In the genomic region with DNA sequence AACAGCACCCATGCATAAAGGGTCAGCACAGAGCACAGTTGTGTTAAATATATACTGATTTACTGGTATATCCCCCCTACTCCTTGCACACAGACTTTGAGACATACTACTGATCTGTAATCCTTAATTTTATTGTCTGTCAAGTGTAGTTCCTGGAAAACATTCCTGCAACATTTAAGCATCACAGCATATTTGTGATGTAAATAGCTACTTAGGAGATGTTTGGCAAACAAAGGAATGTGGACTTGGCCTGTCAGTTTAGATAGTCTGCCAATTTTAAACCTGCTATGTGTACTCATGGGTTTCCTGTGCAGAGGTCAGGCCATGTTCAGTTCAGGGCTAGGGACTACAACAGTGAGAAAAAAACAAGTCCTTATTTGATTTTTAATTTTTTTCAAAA, we compare ENCODE assay signal across 18 mouse cellular contexts.
DNase-seq lines count a peak whose midpoint lies in the region; ATAC-seq lines count a peak whose summit lies in the region.
"Had no signal": no experiment of that assay in that cellular context is flagged by ENCODE, and none has a peak within 500 bp of the region (broad histone marks: within the 10 kb centered on the region; RNA-seq: fewer than 3 reads in every experiment).

No protein-coding gene starts in this region.

- no peak overlapping the region for H3K4me3 ChIP-seq in kidney, embryonic 15.5 days (replicated peaks)
- H3K4me3 ChIP-seq in kidney, embryonic 16.5 days (ENCODE audit: low read length): no peak overlapping the region
- H3K4me3 ChIP-seq in brown adipose tissue, adult 24 weeks (ENCODE audit: insufficient read depth, low read depth, low read length): no peak overlapping the region
- H3K4me3 ChIP-seq: embryonic facial prominence, embryonic 12.5 days; hindbrain, embryonic 12.5 days; limb, embryonic 12.5 days; midbrain, embryonic 13.5 days; neural tube, embryonic 12.5 days had no signal

- H3K36me3 ChIP-seq in kidney, embryonic 15.5 days: no peaks in the 10 kb centered on the region
- no peaks in the 10 kb centered on the region for H3K36me3 ChIP-seq in kidney, embryonic 16.5 days (ENCODE audit: insufficient read depth, low read length)
- H3K36me3 ChIP-seq: embryonic facial prominence, embryonic 12.5 days; hindbrain, embryonic 12.5 days; limb, embryonic 12.5 days; midbrain, embryonic 13.5 days; neural tube, embryonic 12.5 days had no signal

- H3K27ac ChIP-seq in kidney, embryonic 15.5 days: peak overlapping the region; percentile 45
- no peak overlapping the region; the same call in 1 of the 2 replicates for H3K27ac ChIP-seq in kidney, embryonic 16.5 days (ENCODE audit: low read length)
- peak overlapping the region; percentile 71 for H3K27ac ChIP-seq in brown adipose tissue, adult 24 weeks (replicated peaks; ENCODE audit: low read depth, low read length)
- H3K27ac ChIP-seq: embryonic facial prominence, embryonic 12.5 days; hindbrain, embryonic 12.5 days; midbrain, embryonic 13.5 days; neural tube, embryonic 12.5 days had no signal

- DNase-seq in lung, postnatal 36 days: peak; percentile 40
- no peak for DNase-seq in lung, adult 18-20 months
- no peak for DNase-seq in spleen, postnatal 14 days (ENCODE audit: low spot score in 2 of 2)
- DNase-seq: cerebellum, adult 8-10 months; forebrain, postnatal 0 days; layer of hippocampus, adult 9-11 months; right cerebral cortex, adult 18-20 months; thymus, postnatal 25 days had no signal

- H3K9ac ChIP-seq in kidney, embryonic 15.5 days: no peak overlapping the region
- no peak overlapping the region for H3K9ac ChIP-seq in kidney, embryonic 16.5 days (replicated peaks; ENCODE audit: low read length)
- H3K9ac ChIP-seq: embryonic facial prominence, embryonic 12.5 days; forebrain, postnatal 0 days; hindbrain, embryonic 12.5 days; limb, embryonic 12.5 days; midbrain, embryonic 13.5 days; neural tube, embryonic 12.5 days had no signal

- H3K4me2 ChIP-seq in kidney, embryonic 15.5 days: no peak overlapping the region
- no peak overlapping the region for H3K4me2 ChIP-seq in kidney, embryonic 16.5 days (replicated peaks; ENCODE audit: low read depth, low read length)
- H3K4me2 ChIP-seq: embryonic facial prominence, embryonic 12.5 days; heart, embryonic 11.5 days; hindbrain, embryonic 12.5 days; limb, embryonic 12.5 days; midbrain, embryonic 13.5 days; neural tube, embryonic 12.5 days had no signal

- no peaks in the 10 kb centered on the region for H3K9me3 ChIP-seq in kidney, embryonic 15.5 days (replicated peaks)
- no peaks in the 10 kb centered on the region for H3K9me3 ChIP-seq in kidney, embryonic 16.5 days (ENCODE audit: low read length)
- H3K9me3 ChIP-seq: hindbrain, embryonic 12.5 days; limb, embryonic 12.5 days; midbrain, embryonic 13.5 days; neural tube, embryonic 12.5 days had no signal

- no peaks in the 10 kb centered on the region for H3K27me3 ChIP-seq in kidney, embryonic 15.5 days
- no peaks in the 10 kb centered on the region for H3K27me3 ChIP-seq in kidney, embryonic 16.5 days (ENCODE audit: insufficient read depth, low read length)
- H3K27me3 ChIP-seq: embryonic facial prominence, embryonic 12.5 days; hindbrain, embryonic 12.5 days; limb, embryonic 12.5 days; midbrain, embryonic 13.5 days; neural tube, embryonic 12.5 days had no signal

- ATAC-seq in kidney, embryonic 15.5 days (replicated peaks; ENCODE audit: low FRiP score): no peak
- ATAC-seq in kidney, embryonic 16.5 days (ENCODE audit: low FRiP score, low TSS enrichment): no peak
- ATAC-seq in inflammation-experienced regulatory T-cells, adult 6 months: no peak
- ATAC-seq: forebrain, postnatal 0 days; midbrain, embryonic 13.5 days had no signal

- H3K4me1 ChIP-seq in kidney, embryonic 15.5 days: peaks cover 24% of the 10 kb centered on the region
- H3K4me1 ChIP-seq in kidney, embryonic 16.5 days (ENCODE audit: insufficient read depth, low read length): peaks cover 25% of the 10 kb centered on the region
- H3K4me1 ChIP-seq in brown adipose tissue, adult 24 weeks (ENCODE audit: control insufficient read depth, insufficient read depth, insufficient read length, low read length): peaks cover 16% of the 10 kb centered on the region; the same call in 1 of the 2 replicates
- H3K4me1 ChIP-seq: embryonic facial prominence, embryonic 12.5 days; hindbrain, embryonic 12.5 days; neural tube, embryonic 12.5 days had no signal
